Mouse (Mus musculus) thymus, adult 18-20 months (tissue): ENCODE results near the gene Itgal.
A peak's percentile ranks its signal among the peaks of the same experiment; 100 is the strongest.
"Not testable (repeated sequence)": the region's sequence is repeated elsewhere in the genome, so short reads cannot be mapped to it uniquely, and the experiment has no call there.

Source experiments
- DNase-seq, 2 experiments: peaks; one replicate each; pipeline ENCODE4 v3.0.0; 2022; ENCODE audit warnings: mixed read lengths in 2 of 2

Itgal gene

DNA sequence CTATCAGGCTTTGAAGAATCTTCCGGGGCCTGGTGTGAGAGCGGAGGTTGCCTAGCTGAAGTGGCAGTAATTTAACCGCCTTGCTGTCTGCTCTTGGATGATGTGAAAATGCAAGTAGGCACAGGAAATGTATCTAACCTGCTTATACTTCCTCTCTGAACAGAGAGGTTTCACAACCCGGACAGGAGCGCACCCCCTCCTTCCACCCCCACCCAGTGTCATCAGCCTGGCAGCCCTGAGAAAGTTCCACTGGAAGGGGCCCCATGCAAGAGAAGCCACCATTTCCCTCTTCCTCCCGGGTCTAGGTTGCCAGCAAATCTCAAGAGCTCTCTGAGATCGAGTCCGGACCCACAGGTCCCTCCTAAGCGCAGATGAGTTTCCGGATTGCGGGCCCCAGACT, at the start of gene Itgal:
Gene Itgal, plus strand, starts transcription at position 163 of the 400 bp plus-strand sequence.
- peak; percentile 58 to 77 for DNase-seq

DNA sequence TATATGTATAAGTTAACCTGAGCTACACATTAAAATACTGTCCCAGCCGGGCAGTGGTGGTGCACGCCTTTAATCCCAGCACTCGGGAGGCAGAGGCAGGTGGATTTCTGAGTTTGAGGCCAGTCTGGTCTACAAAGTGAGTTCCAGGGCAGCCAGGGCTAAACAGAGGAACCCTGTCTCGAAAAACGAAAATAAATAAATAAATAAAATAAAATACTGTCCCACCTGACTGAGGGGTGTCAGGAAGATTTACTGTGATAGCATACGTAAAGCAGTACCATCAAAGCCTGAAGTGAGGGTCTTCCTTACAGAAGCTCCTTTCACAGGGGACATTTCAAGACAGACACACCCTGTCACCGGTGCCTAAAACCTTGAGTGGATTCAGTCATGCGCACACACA, 45.5 kb upstream of the Itgal start:
- not testable (repeated sequence) for DNase-seq

DNA sequence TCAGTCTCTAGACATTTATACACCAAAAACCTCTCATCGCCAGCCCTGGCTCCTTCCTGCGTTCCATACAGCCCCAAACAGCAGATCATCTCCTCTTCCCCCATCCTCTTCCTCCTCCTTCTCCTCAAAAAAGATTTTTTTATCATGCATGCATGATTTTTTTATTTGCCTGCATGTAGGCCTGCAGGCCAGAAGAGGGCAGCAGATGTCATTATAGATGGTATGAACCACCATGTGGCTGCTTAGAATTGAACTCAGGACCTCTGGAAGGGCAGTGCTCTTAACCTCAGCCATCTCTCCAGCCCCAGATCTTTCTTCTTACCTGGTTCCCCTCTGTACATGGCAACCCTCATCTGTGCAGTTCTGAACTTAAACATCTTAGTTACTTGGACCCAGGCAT, 43.6 kb upstream of the Itgal start:
- DNase-seq, result peak in 1 of 2 experiments; percentile 23

DNA sequence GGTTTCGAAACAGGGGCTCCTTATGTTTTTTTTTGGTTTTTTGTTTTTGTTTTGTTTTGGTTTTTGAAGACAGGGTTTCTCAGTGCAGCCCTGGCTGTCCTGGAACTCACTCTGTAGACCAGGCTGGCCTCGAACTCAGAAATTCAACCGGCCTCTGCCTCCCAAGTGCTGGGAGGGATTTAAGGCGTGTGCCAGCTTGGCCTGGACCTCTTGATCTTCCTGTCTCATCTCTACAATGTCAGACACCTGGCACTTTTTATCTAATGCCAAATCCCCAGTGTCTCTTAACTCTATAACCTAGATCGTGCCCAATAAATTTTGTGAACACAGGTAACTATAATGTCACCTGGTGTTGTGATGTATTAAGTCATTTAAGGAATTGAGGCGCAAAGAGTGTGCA, 42.7 kb upstream of the Itgal start:
- peak in 1 of 2 experiments; percentile 22 for DNase-seq

DNA sequence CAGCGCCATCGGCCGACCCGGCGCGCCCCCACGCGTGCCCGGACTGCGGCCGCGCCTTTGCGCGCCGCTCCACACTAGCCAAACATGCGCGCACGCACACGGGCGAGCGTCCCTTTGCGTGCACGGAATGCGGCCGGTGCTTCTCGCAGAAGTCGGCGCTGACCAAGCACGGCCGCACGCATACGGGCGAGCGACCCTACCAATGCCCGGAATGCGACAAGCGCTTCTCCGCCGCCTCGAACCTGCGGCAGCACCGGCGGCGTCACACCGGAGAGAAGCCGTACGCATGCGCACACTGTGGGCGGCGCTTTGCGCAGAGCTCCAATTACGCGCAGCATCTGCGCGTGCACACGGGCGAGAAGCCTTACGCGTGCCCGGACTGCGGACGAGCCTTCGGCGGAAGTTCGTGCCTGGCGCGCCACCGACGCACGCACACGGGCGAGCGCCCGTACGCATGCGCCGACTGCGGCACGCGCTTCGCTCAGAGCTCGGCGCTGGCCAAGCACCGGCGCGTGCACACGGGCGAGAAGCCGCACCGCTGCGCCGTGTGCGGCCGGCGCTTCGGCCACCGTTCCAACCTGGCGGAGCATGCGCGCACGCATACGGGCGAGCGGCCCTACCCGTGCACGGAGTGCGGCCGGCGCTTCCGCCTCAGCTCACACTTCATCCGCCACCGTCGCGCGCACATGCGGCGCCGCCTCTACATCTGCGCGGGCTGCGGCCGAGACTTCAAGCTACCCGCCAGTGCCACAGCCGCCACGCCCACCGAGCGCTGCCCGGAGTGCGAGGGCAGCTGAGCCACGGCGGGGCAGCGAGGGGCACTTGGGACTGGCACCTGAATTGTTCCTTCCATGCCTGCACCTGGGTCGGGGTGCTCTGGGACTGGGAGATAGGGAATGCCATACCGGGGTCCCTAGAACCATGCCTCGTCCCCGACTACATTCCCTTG, 42.0 kb upstream of the Itgal start:
- DNase-seq, result peak; percentile 91 to 93

DNA sequence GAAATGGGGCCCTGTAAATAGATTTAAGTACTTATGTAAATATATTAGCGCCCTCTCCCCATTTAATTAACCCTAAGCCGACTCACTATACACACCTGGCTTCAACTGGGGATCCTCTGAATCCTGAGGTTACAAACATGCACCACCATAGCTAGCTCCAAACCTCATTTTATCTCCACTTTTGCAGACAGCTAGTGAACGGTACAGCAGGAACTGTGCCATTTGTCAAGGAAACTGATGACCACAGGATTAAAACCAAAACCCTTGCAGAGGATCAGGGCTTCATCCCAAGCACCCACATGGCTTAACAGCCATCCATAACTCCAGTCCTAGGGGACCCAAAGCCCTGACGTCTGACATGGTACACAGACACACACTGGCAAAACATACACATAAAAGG, 41.1 kb upstream of the Itgal start:
- no peak for DNase-seq

DNA sequence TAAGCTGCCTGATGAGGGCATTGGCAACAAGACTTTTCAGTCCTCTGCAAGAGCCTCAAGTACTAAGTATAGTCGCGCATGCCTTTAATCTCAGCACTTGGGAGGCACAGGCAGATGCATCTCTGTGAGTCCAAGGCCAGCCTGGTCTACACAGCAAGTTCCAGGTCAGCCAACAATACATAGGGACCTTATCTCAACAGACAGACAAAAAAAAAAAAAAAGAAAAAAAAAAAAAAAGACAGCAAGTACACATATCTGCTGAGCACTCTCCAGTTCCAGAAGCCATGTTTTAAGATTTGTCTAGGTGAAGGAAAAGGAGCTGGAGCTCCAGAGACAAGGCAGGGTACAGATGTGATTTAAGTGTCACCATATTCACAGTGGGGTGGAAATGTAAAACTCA, 40.1 kb upstream of the Itgal start:
- no peak for DNase-seq

DNA sequence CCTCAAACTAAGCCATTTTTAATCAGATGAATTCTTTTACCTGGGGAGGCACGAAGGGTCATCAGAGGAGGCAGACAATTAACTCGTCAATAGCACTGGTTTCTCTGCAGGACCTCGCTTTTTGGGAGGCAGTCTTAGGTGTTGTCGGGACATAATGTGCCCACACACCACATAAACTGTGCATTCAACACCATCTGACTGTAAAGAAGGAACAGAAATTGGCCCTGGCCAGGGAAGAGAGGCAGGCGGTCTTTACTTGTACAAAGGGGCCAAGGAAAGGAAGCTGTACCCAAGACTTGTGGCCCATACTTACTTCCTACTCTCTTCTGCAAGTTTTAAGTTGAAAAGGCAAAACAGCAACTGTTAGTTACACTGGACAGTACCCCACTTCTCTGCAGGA, 39.5 kb upstream of the Itgal start:
- DNase-seq, result no peak

DNA sequence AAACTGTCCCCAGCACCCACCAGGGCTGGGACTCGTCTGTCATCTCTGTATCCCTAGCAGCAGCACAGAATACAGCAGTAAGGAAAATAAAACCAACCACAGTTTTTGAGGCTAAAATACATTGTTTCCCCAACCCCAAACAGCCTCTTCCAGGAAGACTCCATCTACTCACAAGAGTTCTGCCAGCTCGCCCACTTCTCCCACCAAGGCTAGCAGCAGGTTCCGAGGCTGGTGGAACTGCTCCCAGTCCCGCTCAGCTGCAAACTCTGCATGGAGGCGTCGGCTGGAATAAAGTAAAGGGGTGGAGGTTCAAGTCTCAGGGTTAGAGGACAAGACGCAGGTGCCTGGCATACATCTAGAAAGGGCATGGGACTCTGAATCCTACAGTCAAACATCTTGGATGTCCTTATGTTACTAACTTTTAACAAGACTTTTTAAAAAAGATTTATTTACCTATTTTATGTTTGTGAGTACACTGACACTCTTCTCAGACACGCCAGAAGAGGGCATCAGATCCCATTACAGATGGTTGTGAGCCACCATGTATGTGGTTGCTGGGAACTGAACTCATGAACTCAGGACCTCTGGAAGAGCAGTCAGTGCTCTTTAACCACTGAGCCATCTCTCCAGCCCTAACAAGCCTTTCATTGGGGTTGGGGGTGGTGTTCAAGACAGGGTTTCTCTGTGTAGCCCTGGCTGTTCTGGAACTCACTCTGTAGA, 36.7 kb upstream of the Itgal start:
- no peak for DNase-seq

DNA sequence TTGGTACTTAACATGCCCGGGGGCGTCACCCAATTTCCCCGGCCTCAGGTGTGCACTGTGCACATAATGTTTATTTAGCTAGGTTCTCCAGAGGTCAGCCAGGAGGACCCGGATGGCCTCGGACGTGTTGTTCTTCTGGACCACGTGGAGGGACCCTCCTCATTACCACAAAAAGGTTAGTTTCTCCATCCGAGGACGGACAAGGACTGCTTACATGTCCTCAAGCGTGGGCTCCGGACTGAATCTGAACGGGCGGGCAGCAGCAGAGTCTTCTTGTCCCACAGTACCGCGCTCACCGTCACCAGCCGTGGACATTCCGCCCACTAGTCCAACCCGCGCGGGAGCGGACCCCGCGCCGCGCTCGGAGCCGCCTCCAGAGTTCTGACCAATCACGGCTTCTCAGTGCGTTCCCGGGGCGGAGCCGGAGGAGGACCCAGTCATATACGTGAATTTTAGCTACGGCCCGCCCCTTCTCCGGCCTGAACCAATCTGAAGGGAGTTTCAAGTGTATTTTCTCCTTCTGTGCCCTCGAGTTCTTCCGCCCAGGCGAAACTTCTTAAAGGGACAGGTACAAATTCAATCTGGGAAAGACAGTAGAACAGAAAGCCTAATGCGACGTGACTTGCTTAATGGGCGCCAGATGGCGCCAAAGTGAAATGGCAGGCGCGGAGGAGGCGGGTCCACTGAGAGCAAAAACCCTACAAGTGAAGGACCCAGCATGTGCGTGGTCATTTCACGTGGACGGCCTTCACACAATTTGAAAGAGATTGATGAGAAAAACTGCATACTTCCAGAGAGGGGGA, 35.5 kb upstream of the Itgal start, which contains the start of gene Dctpp1:
Gene Dctpp1, minus strand, starts transcription at position 401 of the 803 bp plus-strand sequence.
- peak; percentile 96 to 98 for DNase-seq

DNA sequence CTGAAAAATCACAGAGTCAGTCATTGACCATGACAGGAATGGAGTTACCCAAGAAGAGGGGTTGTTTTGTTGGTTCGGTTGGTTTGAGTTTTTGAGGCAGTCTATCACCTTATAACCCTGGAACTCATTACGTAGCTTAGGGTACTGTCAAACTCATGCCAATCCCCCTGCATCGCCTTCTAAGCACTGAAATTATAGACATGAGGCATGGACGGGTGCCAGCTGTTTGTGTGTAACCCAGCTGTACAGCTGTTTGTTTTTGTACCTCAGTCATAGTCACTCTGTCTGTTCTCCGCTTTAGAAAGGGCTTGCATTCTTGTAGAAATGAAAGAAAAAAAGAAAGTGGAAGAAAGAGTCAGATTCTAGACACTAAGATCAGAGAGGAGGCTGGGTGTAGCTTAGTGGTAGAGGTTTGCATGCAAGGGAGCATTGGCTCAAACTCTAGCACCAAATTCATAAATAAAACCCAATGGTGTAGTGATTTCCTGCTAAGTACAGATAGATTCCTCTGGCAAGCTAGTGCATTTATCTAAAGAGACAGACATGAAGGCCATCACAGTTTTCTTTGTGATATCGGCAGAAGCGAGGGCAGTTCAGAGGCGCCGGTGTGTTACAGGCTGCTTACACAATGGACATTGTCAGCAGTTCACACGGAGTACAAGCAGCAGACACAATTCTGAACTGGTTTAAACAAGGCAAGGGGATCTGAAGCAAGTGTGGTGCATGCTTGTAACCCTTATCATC, 33.7 kb upstream of the Itgal start:
- no peak for DNase-seq

DNA sequence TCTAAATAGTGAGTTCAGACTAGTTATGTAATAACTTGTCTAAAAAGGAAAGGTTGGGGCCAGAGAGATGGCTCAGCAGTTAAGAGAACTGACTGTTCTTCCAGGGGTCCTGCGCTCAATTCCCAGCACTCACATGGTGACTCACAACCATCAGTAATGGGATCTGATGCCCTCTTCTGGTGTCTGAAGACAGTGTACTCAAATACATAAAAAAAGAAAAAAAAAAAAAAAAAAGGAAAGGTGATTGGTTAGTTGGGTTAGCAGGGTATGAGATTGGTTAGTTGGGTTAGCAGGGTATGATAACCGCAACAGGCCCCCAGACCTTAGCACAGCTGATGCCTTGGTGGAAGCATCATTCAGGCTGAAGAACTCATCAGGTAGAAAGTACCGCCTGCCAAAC, 32.5 kb upstream of the Itgal start:
- DNase-seq, result no peak

DNA sequence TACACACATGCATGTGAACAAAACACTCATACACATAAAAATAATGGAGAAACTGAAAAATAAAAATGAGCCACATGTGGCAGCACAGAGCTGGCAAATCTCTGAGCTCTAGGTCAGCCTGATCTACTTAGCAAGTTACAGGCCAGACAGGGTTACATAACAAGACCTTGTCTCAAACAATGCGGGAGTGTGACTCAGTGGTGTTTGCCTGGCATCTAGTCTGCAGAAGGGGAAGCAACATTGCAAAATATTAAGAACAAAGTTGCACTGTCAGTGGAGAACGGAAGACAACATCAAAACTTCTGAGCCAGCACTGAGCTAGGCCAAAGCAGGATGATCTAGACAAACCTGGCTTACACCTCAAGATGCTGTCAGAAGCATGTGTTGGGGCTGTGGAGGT, 25.8 kb upstream of the Itgal start:
- DNase-seq, result no peak

DNA sequence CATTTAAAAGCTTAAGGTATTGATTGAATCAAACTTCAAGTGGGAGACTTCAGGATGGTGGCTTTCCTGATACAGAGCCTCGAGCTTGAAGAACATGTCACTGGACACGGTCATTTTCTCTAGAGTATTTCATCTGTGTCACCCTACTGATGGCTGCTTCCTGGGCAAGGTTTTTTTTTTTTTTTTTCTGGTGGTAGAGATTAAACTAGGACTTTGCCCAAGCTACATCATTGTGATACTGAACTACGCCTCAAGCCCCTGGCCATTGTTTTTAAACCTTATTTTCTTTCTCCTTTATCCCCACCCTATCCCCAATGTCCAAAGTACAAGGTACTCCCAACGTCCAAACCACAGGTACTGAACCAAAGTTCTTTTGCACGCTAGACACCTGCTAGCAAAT, 25.4 kb upstream of the Itgal start:
- DNase-seq, result no peak

DNA sequence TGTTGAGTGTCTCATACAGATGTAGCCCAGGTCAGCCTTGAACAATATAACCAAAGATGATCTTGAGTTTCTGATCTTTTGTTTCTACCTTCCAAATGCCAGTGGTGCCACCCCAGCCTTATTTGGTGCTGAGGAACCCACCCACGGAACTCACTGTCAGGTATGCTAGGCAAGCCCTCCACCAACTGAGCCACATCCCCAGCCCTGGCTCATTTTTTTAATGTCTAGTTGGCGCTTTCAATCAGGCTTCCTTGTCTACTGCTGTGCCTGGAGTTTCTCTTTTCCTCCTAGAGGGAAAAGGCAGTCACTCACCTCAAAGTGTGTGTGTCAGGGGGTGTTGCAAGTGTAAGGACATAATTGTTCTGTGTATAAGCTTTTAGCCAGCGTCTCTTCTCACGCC, 25.0 kb upstream of the Itgal start:
- DNase-seq, result no peak

DNA sequence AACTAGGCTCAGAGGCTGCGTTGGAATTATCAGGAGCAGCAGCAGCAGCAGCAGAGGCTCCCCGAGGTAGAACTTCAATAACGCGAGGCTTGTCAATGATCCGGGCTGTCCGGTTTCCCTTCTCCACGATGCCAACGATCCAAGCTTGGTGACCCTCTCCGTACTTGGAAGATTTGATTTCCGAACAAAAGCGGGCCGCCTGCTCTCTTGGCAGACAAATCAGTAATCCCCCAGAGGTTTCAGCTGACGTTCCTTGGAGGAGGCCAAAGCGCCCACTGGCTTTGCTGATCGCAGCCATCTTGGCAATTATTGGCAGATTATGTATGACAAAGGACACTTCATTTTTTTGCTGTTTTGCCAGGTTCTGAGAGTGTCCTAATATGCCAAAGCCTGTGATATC, 23.5 kb upstream of the Itgal start:
- DNase-seq, result no peak

DNA sequence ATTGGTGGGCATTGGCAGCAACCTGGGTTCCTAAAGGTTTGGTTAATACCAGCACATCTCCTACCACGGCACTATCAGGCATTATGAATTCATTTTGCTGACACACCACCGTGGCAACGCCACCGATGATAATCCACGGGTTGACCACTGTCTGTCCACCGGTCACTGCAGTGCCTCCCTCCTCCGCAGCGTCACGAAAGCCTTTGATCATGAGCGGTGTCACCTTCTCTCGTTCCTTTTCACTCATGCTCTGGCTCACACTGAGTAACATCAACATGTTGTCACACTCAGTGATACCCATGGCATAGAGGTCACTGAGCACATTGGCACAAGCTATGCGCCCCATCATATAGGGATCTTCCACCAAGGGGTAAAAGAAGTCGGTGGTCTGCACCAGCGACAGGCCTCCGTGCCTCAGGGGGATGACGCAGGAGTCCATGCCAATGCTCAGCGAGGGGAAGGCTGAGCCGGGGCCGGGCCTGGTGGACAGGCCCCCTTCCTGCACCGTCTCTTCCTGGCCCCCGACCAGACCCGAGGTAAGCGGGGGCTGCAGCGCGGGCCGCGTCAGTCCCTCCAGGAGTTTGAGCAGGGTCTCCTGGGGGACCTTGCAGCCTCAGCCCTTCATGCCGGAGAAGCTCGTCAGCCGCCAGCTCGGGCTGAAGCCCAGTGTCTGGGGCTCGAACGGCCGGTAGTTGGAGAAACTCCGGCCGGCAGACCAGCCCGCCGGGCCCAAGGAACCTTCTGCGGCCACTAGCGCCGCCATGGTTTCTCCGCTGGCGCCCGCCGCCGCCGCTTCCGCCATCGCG, 22.7 kb upstream of the Itgal start:
- DNase-seq, result peak; percentile 31 to 47

DNA sequence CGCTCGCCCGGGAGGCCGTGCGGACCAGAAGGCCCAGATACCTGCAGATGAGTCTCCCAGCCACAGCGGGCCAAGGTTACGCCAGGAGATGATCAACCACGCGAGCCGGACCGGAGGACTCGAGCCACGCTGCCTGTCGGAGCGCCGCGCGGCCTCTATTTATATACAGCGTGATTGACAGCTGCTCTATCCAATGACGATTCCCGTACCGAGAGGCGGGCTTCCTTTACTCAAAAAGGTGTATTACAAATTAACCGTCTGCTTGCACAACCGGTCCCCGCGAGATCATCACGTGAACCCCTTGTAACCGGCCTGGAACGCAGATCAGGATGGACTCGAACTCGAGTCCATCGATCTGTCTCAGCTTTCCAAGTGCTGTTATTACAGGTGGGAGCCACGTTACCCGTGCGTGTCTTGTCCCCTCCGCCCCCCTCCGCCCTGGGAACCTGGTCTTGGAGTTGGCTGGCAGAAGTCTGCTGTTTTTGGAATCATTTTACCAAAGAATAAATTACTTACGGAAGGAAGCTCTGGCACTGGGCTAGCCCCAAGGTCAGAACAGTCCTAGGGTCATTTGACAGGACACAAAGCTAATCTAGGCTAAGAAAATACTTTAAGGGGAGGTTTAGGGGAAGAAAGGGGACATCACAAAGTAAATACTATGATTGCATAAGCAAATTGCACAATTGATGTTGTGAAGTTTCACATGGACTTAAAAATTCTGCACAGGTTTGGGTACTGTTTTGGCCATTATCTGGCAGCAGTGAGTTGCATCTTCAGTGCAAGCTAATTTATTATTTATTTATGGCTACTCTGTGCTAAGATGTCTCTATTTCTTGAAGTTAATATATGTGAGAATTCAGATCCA, 21.9 kb upstream of the Itgal start, which contains the start of gene Sephs2:
Gene Sephs2, minus strand, starts transcription at position 131 of the 865 bp plus-strand sequence.
- DNase-seq, result peak; percentile 83 to 91

DNA sequence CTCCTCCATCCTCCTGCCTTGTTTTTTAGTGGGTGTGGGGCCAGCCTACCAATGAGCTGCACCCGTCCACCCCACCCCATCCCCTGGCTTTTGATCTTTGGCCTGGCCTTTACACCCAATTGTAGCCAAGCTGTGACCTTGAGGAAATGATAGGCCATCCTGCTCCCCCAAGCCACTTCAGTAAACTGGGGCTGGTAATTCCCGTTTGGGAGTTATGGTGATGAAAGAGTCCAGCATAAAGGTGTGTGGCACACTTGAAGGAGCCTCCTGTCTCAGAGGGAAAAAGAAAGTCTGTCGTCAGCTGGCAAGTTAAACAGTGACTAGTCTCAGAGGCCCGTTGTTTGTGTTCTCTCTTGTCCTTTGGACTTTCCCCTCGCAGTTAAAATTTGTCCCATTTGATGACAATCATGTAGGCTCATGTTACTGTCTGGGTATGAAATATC, 19.5 kb upstream of the Itgal start:
- DNase-seq, result no peak

DNA sequence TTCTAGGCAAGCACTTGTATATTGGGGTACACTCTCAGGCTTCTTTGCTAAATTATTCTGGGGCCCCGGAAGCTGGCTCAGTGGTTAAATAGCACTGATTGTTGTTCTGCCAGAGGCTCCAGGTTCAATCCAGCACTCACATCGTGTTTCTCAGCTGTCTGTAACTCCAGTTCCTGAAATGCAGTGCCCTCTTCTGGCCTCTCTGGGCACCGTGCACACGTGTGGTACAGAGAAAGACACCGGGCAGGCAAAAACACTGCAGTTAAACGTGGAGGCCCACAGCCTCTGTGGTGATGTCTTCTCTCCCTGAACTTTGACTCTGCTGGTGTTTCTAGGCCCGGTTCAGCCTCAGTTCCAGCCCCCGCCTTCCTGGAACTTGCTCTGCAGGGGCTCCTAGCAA, 17.7 kb upstream of the Itgal start:
- peak; percentile 55 to 67 for DNase-seq
